Mouse (Mus musculus) adipose tissue, adult 10 weeks (tissue): ENCODE results near the gene Luc7l3. TPM values are rescaled to one million over a fixed set of nuclear protein-coding genes. Genes with fewer than 3 reads are reported as not detected.

Experiments used
- polyA plus RNA-seq: library from polyadenylated mRNA; stranded (reverse); fragments of 350-450 nt; fragmentation: Illumina TruSeq; extraction: RNeasy Lipid Tissue Mini Kit (QIAGEN cat#74804); gene quantifications from one replicate; pipeline ENCODE4 v1.2.3, GENCODE M21; 2014; ENCODE audit warnings: low read depth, low replicate concordance

Luc7l3 gene
- 97.6 TPM for polyA plus RNA-seq

GRCm38 (mm10) chr11:94321931-94322400, at the start of gene Luc7l3:
Gene Luc7l3, minus strand, starts transcription at chr11:94321988.

GRCm38 (mm10) chr11:94327693-94328643, 6.2 kb upstream of the Luc7l3 start, which contains the start of gene Ankrd40:
Gene Ankrd40, plus strand, starts transcription at chr11:94328001.

GRCm38 (mm10) chr11:94281199-94282181, 40.3 kb downstream of the Luc7l3 start, which contains the start of gene Gm21885:
Gene Gm21885, plus strand, starts transcription at chr11:94281873.

GRCm38 (mm10) chr11:94245955-94246788, 75.6 kb downstream of the Luc7l3 start, which contains the start of gene Wfikkn2:
Gene Wfikkn2, minus strand, starts transcription at chr11:94246005.

Other genes starting within 250 kb of the Luc7l3 start
- gene Tob1, start 110.5 kb downstream of the Luc7l3 start, polyA plus RNA-seq, result 32.5 TPM
- gene Wfikkn2, start 76.0 kb downstream of the Luc7l3 start, polyA plus RNA-seq, result 2.1 TPM
- gene Gm21885, start 40.1 kb downstream of the Luc7l3 start, polyA plus RNA-seq, result not detected
- 89.1 TPM for gene Ankrd40, start 6.0 kb upstream of the Luc7l3 start, polyA plus RNA-seq
- 37.7 TPM for gene Abcc3, start 71.0 kb upstream of the Luc7l3 start, polyA plus RNA-seq
- gene Cacna1g, start 152.2 kb upstream of the Luc7l3 start, polyA plus RNA-seq, result 8.6 TPM
- gene Spata20, start 164.2 kb upstream of the Luc7l3 start, polyA plus RNA-seq, result 15.4 TPM
- gene Epn3, start 178.0 kb upstream of the Luc7l3 start, polyA plus RNA-seq, result 10.1 TPM
- gene Mycbpap, start 199.8 kb upstream of the Luc7l3 start, polyA plus RNA-seq, result 16.1 TPM
- 5.9 TPM for gene Rsad1, start 227.3 kb upstream of the Luc7l3 start, polyA plus RNA-seq
- 3.5 TPM for gene Chad, start 243.1 kb upstream of the Luc7l3 start, polyA plus RNA-seq